Comparison of ENCODE assay signal across 1 mouse cellular context in genomic region chr5:125461868-125462445, GRCm38 (mm10).
TF ChIP-seq lines count a peak whose summit lies in the region.

No protein-coding gene starts in this region.

TF ChIP-seq in MEL, 35 proteins besides CTCF, POLR2A, EP300 and RAD21 (continued from another document):
- 0 out of 2 replicates have a peak, but pooled peaks have one; percentile 6 for TF ChIP-seq USF1 (IDR thresholded peaks at IDR 0.05; ENCODE audit: low read depth, low read length)
- 0 out of 2 replicates have a peak, but pooled peaks have one; percentile 58 for TF ChIP-seq UBTF (IDR thresholded peaks at IDR 0.05; ENCODE audit: borderline replicate concordance, insufficient read depth, low read depth, low read length)
- peak; percentile 97 for TF ChIP-seq GATA1 (IDR thresholded peaks at IDR 0.05; ENCODE audit: low read depth, low read length)
- no peak for TF ChIP-seq CHD1 (IDR thresholded peaks at IDR 0.05; ENCODE audit: low read depth, low read length)
- TF ChIP-seq MAFK (IDR thresholded peaks at IDR 0.05; ENCODE audit: borderline replicate concordance, low read depth, low read length): no peak
- no peak for TF ChIP-seq MAX (IDR thresholded peaks at IDR 0.05; ENCODE audit: low read length)
- TF ChIP-seq BHLHE40 (IDR thresholded peaks at IDR 0.05; ENCODE audit: borderline replicate concordance, low read depth, low read length): peak; percentile 91
- TF ChIP-seq MAZ (IDR thresholded peaks at IDR 0.05; ENCODE audit: low read depth, low read length): no peak
- 0 out of 2 replicates have a peak, but pooled peaks have one; percentile 23 for TF ChIP-seq MYC (IDR thresholded peaks at IDR 0.05; ENCODE audit: low read depth, low read length)
- TF ChIP-seq RCOR1 (IDR thresholded peaks at IDR 0.05; ENCODE audit: low read depth, low read length): peak; percentile 84; the same call in 1 of the 2 replicates
- no peak for TF ChIP-seq GABPA (IDR thresholded peaks at IDR 0.05; ENCODE audit: low read depth, low read length)
- no peak for TF ChIP-seq MYB (IDR thresholded peaks at IDR 0.05; ENCODE audit: low read depth, low read length)
- 0 out of 2 replicates have a peak, but pooled peaks have one; percentile 23 for TF ChIP-seq SMC3 (IDR thresholded peaks at IDR 0.05; ENCODE audit: low read depth, low read length)
- TF ChIP-seq MEF2A (IDR thresholded peaks at IDR 0.05; ENCODE audit: extremely low read depth, insufficient replicate concordance, low read depth, low read length, poor library complexity, severe bottlenecking): no peak
- no peak for TF ChIP-seq POLR2AphosphoS5 (IDR thresholded peaks at IDR 0.05; ENCODE audit: borderline replicate concordance, low read depth, low read length)
- peak; percentile 83 for TF ChIP-seq ETS1 (IDR thresholded peaks at IDR 0.05; ENCODE audit: low read depth, low read length)
- no peak for TF ChIP-seq E2F4 (IDR thresholded peaks at IDR 0.05; ENCODE audit: borderline replicate concordance, low read depth, low read length)
- TF ChIP-seq POLR2AphosphoS2 (IDR thresholded peaks at IDR 0.05; ENCODE audit: low read length): no peak; the same call in 1 of the 2 replicates
